In the genomic region with DNA sequence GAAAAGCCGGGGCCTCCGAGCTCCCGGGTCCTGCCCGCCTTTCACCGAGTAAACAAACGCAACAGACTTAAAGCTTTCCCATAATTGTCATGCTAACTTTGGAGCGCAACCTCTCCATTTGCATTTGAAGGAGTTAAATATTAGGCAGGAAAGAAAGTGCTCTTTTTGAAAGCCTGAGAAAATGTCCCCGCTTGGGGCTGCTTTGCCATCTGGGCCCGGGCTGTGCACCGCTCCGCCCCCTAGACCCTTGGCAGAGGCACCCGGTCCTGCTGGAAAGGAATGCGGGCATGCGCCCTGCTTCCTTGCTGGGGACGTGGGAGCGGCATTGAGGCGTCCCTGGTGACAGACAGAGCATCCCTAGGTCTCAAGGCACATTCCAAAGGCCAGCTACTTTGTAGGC, we compare ENCODE assay signal across 8 mouse cellular contexts.
A peak's percentile ranks its signal among the peaks of the same experiment; 100 is the strongest.
DNase-seq lines count a peak whose midpoint lies in the region; ATAC-seq lines count a peak whose summit lies in the region.

No protein-coding gene starts in this region.

- peak overlapping the region; percentile 9; the same call in 1 of the 2 replicates for H3K4me3 ChIP-seq in hindbrain, embryonic 16.5 days (ENCODE audit: low read length)

- no peaks in the 10 kb centered on the region for H3K36me3 ChIP-seq in hindbrain, embryonic 16.5 days (ENCODE audit: control insufficient read depth, insufficient read depth, low read length)

- H3K27me3 ChIP-seq in hindbrain, embryonic 16.5 days (replicated peaks; ENCODE audit: control insufficient read depth, insufficient read depth, low read length): no peaks in the 10 kb centered on the region

- ATAC-seq in hindbrain, embryonic 16.5 days: peak; percentile 87
- ATAC-seq in megakaryocyte progenitor cell, adult 5-6 weeks (replicated peaks; ENCODE audit: poor library complexity): no peak

- WGBS in hindbrain, embryonic 16.5 days: 2% methylated on average over 17 of the region's 17 CpGs

- DNase-seq in adrenal gland, adult (ENCODE audit: inconsistent age in 2 of 2, low spot score in 1 of 2): peak; percentile 44 to 79
- peak; percentile 84 for DNase-seq in embryo, embryonic 10 days (ENCODE audit: low spot score)
- DNase-seq in gastrocnemius, postnatal 10 days: peak; percentile 65
- DNase-seq in left cerebral cortex, adult 18-20 months (ENCODE audit: low spot score in 2 of 2): peak; percentile 22 to 47
- peak; percentile 32 for DNase-seq in lung, postnatal 25 days (ENCODE audit: low spot score)
- DNase-seq in right cerebral cortex, postnatal 14 days: peak; percentile 43

- no peak overlapping the region for H3K9ac ChIP-seq in hindbrain, embryonic 16.5 days (ENCODE audit: low read depth, low read length)

- H3K4me2 ChIP-seq in hindbrain, embryonic 16.5 days (ENCODE audit: low read length): peak overlapping the region; percentile 47

- peaks cover 7% of the 10 kb centered on the region for H3K4me1 ChIP-seq in hindbrain, embryonic 16.5 days (ENCODE audit: control insufficient read depth, insufficient read depth, low read depth, low read length)

- H3K9me3 ChIP-seq in hindbrain, embryonic 16.5 days (ENCODE audit: control insufficient read depth, low read length): no peaks in the 10 kb centered on the region

- H3K27ac ChIP-seq in hindbrain, embryonic 16.5 days (ENCODE audit: low read depth, low read length): no peak overlapping the region; the same call in 1 of the 2 replicates

Comparison
In these comparisons a context has a peak if more than half of its experiments do, and no peak if none do; other contexts are left out.
1. DNase-seq: peak in every context shown above with its lines; median percentile 84 in embryo, embryonic 10 days; 65 in gastrocnemius, postnatal 10 days; 62 in adrenal gland, adult; 43 in right cerebral cortex, postnatal 14 days; 34 in left cerebral cortex, adult 18-20 months; 32 in lung, postnatal 25 days.